Mouse (Mus musculus) ES-E14 (cell line): ENCODE data around the gene Dnah8.

ENCODE experiments used
- CHD2 ChIP-seq: IDR thresholded peaks from 2 replicates; pipeline ENCODE4 v1.6.1; 2014; ENCODE audit warnings: mild to moderate bottlenecking, low read depth, low read length, inconsistent platforms
- HCFC1 ChIP-seq: IDR thresholded peaks from 2 replicates; pipeline ENCODE4 v1.6.1; 2012; ENCODE audit warnings: low read length, inconsistent platforms, borderline replicate concordance; ENCODE audit not compliant: insufficient read depth
- MAFK ChIP-seq: IDR thresholded peaks from 2 replicates; pipeline ENCODE4 v1.6.1; 2014; ENCODE audit warnings: mild to moderate bottlenecking, low read depth, low read length, inconsistent platforms; ENCODE audit not compliant: insufficient read depth
- ZC3H11A ChIP-seq: IDR thresholded peaks from 2 replicates; pipeline ENCODE4 v1.6.1; 2012; ENCODE audit warnings: low read depth, mild to moderate bottlenecking, inconsistent platforms, low read length, borderline replicate concordance
- ZNF384 ChIP-seq: IDR thresholded peaks from 2 replicates; pipeline ENCODE4 v1.6.1; 2012; ENCODE audit warnings: low read depth, low read length, inconsistent platforms

GRCm38 (mm10) chr17:30672556-30672955 is 48.4 kb downstream of the Dnah8 start:
- no peak for TF ChIP-seq ZC3H11A
- TF ChIP-seq MAFK: no peak
- TF ChIP-seq HCFC1: no peak
- TF ChIP-seq ZNF384: no peak
- no peak for TF ChIP-seq CHD2
